9 mouse cellular contexts compared by ENCODE assay signal in the genomic region with DNA sequence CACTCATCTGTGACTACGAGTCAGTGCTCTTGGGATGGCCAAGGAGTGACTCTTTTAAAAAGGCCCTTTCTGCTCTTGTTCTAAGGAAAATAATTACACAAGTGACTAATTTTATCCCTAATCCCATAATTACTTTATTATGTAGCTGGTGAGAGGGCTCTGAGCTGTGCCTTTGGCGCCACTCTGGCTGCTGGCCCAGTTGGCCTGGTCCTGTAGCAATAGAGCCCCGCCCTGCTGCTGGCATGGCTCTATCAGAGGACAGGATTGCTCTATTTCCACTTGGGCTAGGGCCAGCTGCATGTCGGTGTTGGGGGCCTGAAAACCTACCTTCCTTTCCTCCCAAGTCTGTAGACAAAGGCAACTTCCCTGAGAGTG. TPM values are rescaled to one million over a fixed set of nuclear protein-coding genes. Genes with fewer than 3 reads are reported as not detected.
DNase-seq lines count a peak whose midpoint lies in the region; ATAC-seq and TF ChIP-seq lines count a peak whose summit lies in the region.
"Had no signal": no experiment of that assay in that cellular context is flagged by ENCODE, and none has a peak within 500 bp of the region (broad histone marks: within the 10 kb centered on the region; RNA-seq: fewer than 3 reads in every experiment).

No protein-coding gene starts in this region.

- H3K36me3 ChIP-seq in forebrain, embryonic 14.5 days (ENCODE audit: control insufficient read depth, insufficient read depth, low read length), result no peaks in the 10 kb centered on the region
- no peaks in the 10 kb centered on the region for H3K36me3 ChIP-seq in forebrain, embryonic 12.5 days (replicated peaks)
- no peaks in the 10 kb centered on the region for H3K36me3 ChIP-seq in limb, embryonic 14.5 days (ENCODE audit: control insufficient read depth, insufficient read depth, low read length)
- no peaks in the 10 kb centered on the region for H3K36me3 ChIP-seq in limb, embryonic 10.5 days

- H3K27me3 ChIP-seq in forebrain, embryonic 14.5 days (replicated peaks; ENCODE audit: control insufficient read depth, insufficient read depth, low read length), result no peaks in the 10 kb centered on the region
- no peaks in the 10 kb centered on the region for H3K27me3 ChIP-seq in forebrain, embryonic 12.5 days
- H3K27me3 ChIP-seq in limb, embryonic 14.5 days (ENCODE audit: control insufficient read depth, insufficient read depth, low read length), result no peaks in the 10 kb centered on the region
- H3K27me3 ChIP-seq in limb, embryonic 10.5 days (ENCODE audit: low read depth, poor library complexity, severe bottlenecking), result no peaks in the 10 kb centered on the region
- H3K27me3 ChIP-seq: neural tube, embryonic 13.5 days had no signal

- H3K4me1 ChIP-seq in forebrain, embryonic 14.5 days (ENCODE audit: control insufficient read depth, insufficient read depth, low read length), result peaks cover 12% of the 10 kb centered on the region
- peaks cover 16% of the 10 kb centered on the region for H3K4me1 ChIP-seq in forebrain, embryonic 12.5 days
- H3K4me1 ChIP-seq in limb, embryonic 14.5 days (ENCODE audit: control insufficient read depth, insufficient read depth, low read length), result peaks cover 11% of the 10 kb centered on the region
- peaks cover 6% of the 10 kb centered on the region; the same call in 1 of the 2 replicates for H3K4me1 ChIP-seq in limb, embryonic 10.5 days

- no peak for TF ChIP-seq POLR2A in limb, embryonic 14.5 days (IDR thresholded peaks at IDR 0.05; ENCODE audit: borderline replicate concordance, extremely low read depth, insufficient read depth, insufficient read length)

- WGBS in forebrain, embryonic 14.5 days, result 20% methylated on average over 4 of the region's 4 CpGs
- 52% methylated on average over 4 of the region's 4 CpGs for WGBS in forebrain, embryonic 12.5 days
- WGBS in limb, embryonic 14.5 days, result 36% methylated on average over 4 of the region's 4 CpGs
- 58% methylated on average over 4 of the region's 4 CpGs for WGBS in limb, embryonic 10.5 days

- peak; percentile 56; the same call in 1 of the 2 replicates for ATAC-seq in forebrain, embryonic 14.5 days
- ATAC-seq in forebrain, embryonic 12.5 days (ENCODE audit: low FRiP score), result no peak
- ATAC-seq in limb, embryonic 14.5 days (ENCODE audit: low FRiP score, low read depth), result no peak
- 0 out of 2 replicates have a peak, but pooled peaks have one; percentile 22 for ATAC-seq in common myeloid progenitor, adult 5-6 weeks (replicated peaks; ENCODE audit: low read depth, poor library complexity, severe bottlenecking)
- no peak for ATAC-seq in megakaryocyte, adult 5-6 weeks (ENCODE audit: poor library complexity, severe bottlenecking)

- no peak overlapping the region for H3K27ac ChIP-seq in forebrain, embryonic 14.5 days (ENCODE audit: low read depth, low read length)
- H3K27ac ChIP-seq in forebrain, embryonic 12.5 days, result no peak overlapping the region
- 0 out of 2 replicates have a peak overlapping the region, but pooled peaks have one; percentile 10 for H3K27ac ChIP-seq in limb, embryonic 14.5 days (replicated peaks; ENCODE audit: low read depth, low read length)
- no peak overlapping the region for H3K27ac ChIP-seq in limb, embryonic 10.5 days
- H3K27ac ChIP-seq: neural tube, embryonic 13.5 days had no signal

- H3K9ac ChIP-seq in forebrain, embryonic 14.5 days (ENCODE audit: low read length), result no peak overlapping the region
- no peak overlapping the region for H3K9ac ChIP-seq in forebrain, embryonic 12.5 days
- H3K9ac ChIP-seq in limb, embryonic 14.5 days (ENCODE audit: low read depth, low read length, severe bottlenecking), result no peak overlapping the region
- H3K9ac ChIP-seq: neural tube, embryonic 13.5 days had no signal

- no peaks in the 10 kb centered on the region for H3K9me3 ChIP-seq in forebrain, embryonic 14.5 days (replicated peaks; ENCODE audit: control insufficient read depth, low read length)
- H3K9me3 ChIP-seq in forebrain, embryonic 12.5 days, result no peaks in the 10 kb centered on the region
- no peaks in the 10 kb centered on the region for H3K9me3 ChIP-seq in limb, embryonic 14.5 days (ENCODE audit: control insufficient read depth, low read length)
- H3K9me3 ChIP-seq in limb, embryonic 10.5 days (replicated peaks), result no peaks in the 10 kb centered on the region
- H3K9me3 ChIP-seq: neural tube, embryonic 13.5 days had no signal

- no peak overlapping the region for H3K4me2 ChIP-seq in forebrain, embryonic 14.5 days (ENCODE audit: low read length)
- no peak overlapping the region for H3K4me2 ChIP-seq in forebrain, embryonic 12.5 days
- H3K4me2 ChIP-seq in limb, embryonic 14.5 days (replicated peaks; ENCODE audit: low read depth, low read length, severe bottlenecking), result no peak overlapping the region
- H3K4me2 ChIP-seq: neural tube, embryonic 13.5 days had no signal

- peak; percentile 73 for DNase-seq in forebrain, embryonic 14.5 days (ENCODE audit: low spot score)
- DNase-seq in limb, embryonic 14.5 days (ENCODE audit: low spot score), result no peak
- no peak for DNase-seq in limb, embryonic 10.5 days (ENCODE audit: low spot score)
- peak; percentile 37 for DNase-seq in lung, postnatal 14 days
- no peak for DNase-seq in ovary, postnatal 10 days (ENCODE audit: low spot score)

- H3K4me3 ChIP-seq in forebrain, embryonic 14.5 days (ENCODE audit: low read depth, low read length), result no peak overlapping the region
- H3K4me3 ChIP-seq in forebrain, embryonic 12.5 days (replicated peaks), result no peak overlapping the region
- no peak overlapping the region for H3K4me3 ChIP-seq in limb, embryonic 14.5 days (replicated peaks; ENCODE audit: low read length)
- no peak overlapping the region for H3K4me3 ChIP-seq in limb, embryonic 10.5 days
- H3K4me3 ChIP-seq: neural tube, embryonic 13.5 days had no signal

RNA-seq across cellular contexts. Expression of a gene that starts 36.6 kb away (rescaled TPM):
- 9.6 and 11.2 TPM in 2 replicates for polyA plus RNA-seq in forebrain, embryonic 14.5 days (2014; fragmentation: Nextera tagmentation; extraction: Ambion mirVana)
- 4.1 and 4.4 TPM in 2 replicates for polyA plus RNA-seq in forebrain, embryonic 12.5 days (2016; fragmentation: Nextera tagmentation; extraction: Ambion mirVana)
- 37.0 and 37.2 TPM in 2 replicates for polyA plus RNA-seq in limb, embryonic 14.5 days (2012; rRNA removed)
- 5.0 and 5.8 TPM in 2 replicates for polyA plus RNA-seq in limb, embryonic 14.5 days (2014; fragmentation: Nextera tagmentation; extraction: Ambion mirVana)
- 0.46 and 1.1 TPM in 2 replicates for polyA plus RNA-seq in limb, embryonic 10.5 days (2016; fragmentation: Nextera tagmentation; extraction: Ambion mirVana)
- total RNA-seq in common myeloid progenitor, adult 5-6 weeks (2017), result 0.34 and 1.3 TPM in 2 replicates
- total RNA-seq in megakaryocyte, adult 5-6 weeks (2015), result 0.71 and 0.98 TPM in 2 replicates
- 0.48 and 0.69 TPM in 2 replicates for total RNA-seq in megakaryocyte, adult 5-6 weeks (2017)

Comparison
In these comparisons a context has a peak if more than half of its experiments do, and no peak if none do; other contexts are left out.
1. ATAC-seq: peak in forebrain, embryonic 14.5 days (single experiment) and common myeloid progenitor, adult 5-6 weeks (single experiment); none in forebrain, embryonic 12.5 days (single experiment), limb, embryonic 14.5 days (single experiment) and megakaryocyte, adult 5-6 weeks (single experiment).
2. DNase-seq: peak in forebrain, embryonic 14.5 days (single experiment) and lung, postnatal 14 days (single experiment); none in limb, embryonic 14.5 days (single experiment), limb, embryonic 10.5 days (single experiment) and ovary, postnatal 10 days (single experiment).